Mouse (Mus musculus) hindbrain, postnatal 0 days (tissue): Measurements from ENCODE around the gene Nup62. TPM values are rescaled to one million over a fixed set of nuclear protein-coding genes. Genes with fewer than 3 reads are reported as not detected.

Experiments used
- ATAC-seq: fragments of 200-750 bp; cut with Nextera tagmentation; 2 replicates; pipeline ENCODE4 v1.8.0; 2017; ENCODE audit warnings: mild to moderate bottlenecking, moderate TSS enrichment, moderate library complexity
- DNase-seq: peaks from one replicate; pipeline ENCODE4 v3.0.0-alpha.2; 2015; ENCODE audit warnings: low spot score
- H3K27ac ChIP-seq: fragments of 300-500 bp; sonication (generic); 2 replicates; pipeline ENCODE4 v1.5.1; 2014; ENCODE audit warnings: mild to moderate bottlenecking
- H3K27me3 ChIP-seq: fragments of 300-500 bp; sonication (generic); 2 replicates; pipeline ENCODE4 v1.6.1; 2014; ENCODE audit warnings: low read length, mixed read lengths; ENCODE audit not compliant: insufficient read depth
- H3K36me3 ChIP-seq: fragments of 300-500 bp; sonication (generic); 2 replicates; pipeline ENCODE4 v1.6.1; 2014; ENCODE audit warnings: low read length, mixed read lengths; ENCODE audit not compliant: insufficient read depth
- H3K4me1 ChIP-seq: fragments of 300-500 bp; sonication (generic); 2 replicates; pipeline ENCODE4 v1.6.1; 2014; ENCODE audit warnings: antibody characterized with exemption, low read length, mixed read lengths; ENCODE audit not compliant: insufficient read depth
- H3K4me2 ChIP-seq: fragments of 300-500 bp; sonication (generic); 2 replicates; pipeline ENCODE4 v1.6.1; 2014; ENCODE audit warnings: low read depth, mild to moderate bottlenecking, low read length, moderate library complexity, mixed read lengths
- H3K4me3 ChIP-seq: fragments of 300-500 bp; sonication (generic); 2 replicates; pipeline ENCODE4 v1.5.1; 2014; ENCODE audit warnings: low read length
- H3K9ac ChIP-seq: fragments of 300-500 bp; sonication (generic); replicated peaks from 2 replicates; pipeline ENCODE4 v1.6.1; 2014; ENCODE audit warnings: mild to moderate bottlenecking, low read length, moderate library complexity, mixed read lengths
- H3K9me3 ChIP-seq: fragments of 300-500 bp; sonication (generic); 2 replicates; pipeline ENCODE4 v1.6.1; 2016; ENCODE audit warnings: low read length, mixed read lengths
- CTCF ChIP-seq: IDR thresholded peaks from 2 replicates; pipeline ENCODE4 v1.5.1; 2016; ENCODE audit warnings: antibody characterized with exemption, control low read depth, low read depth
- WGBS: fragments of 180-500 bp; shearing (Covaris S2); extraction: QIAGEN DNeasy Blood & Tissue Kit; methylation state at CpG from one replicate; pipeline ENCODE4 v1.1.7; 2014; 5-methylcytosine and 5-hydroxymethylcytosine counted together
- polyA plus RNA-seq: library from polyadenylated mRNA; unstranded; fragments of >200 nt; fragmentation: Nextera tagmentation; extraction: Ambion mirVana; gene quantifications from 2 replicates; pipeline ENCODE4 v1.2.1, GENCODE M21; 2015
- total RNA-seq: library from RNA; depleted of rRNA; stranded (reverse); fragments of >200 nt; gene quantifications from 2 replicates; pipeline ENCODE4 v1.2.3, GENCODE M21; 2014

Nup62 gene
- total and polyA plus RNA-seq, 2 experiments from 2014 or later: 46.4 to 67.0 TPM

DNA sequence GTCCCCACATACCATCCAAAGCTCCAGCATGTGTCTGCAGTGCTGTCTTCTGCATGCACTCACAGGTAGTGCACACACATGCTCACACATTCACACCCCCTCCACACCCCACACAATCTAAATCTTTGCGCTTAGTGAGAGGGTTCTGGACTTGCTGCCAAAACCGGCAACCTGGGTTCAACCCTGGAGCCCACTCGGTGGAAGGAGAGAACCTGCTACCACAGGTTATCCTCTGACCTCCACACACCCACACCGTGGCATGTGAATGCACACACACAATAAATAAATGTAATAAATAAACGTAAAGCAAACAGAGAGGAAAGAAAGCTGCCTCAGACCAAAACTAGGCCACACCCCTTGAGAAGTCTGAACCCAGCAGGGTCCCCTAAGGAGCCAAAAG, 31.9 kb downstream of the Nup62 start:
- ATAC-seq: no peak
- Histone ChIP-seq H3K4me1 (peaks cover 16% of the 10 kb centered on the region; the same call in 1 of the 2 replicates), H3K9me3 (no peaks in the 10 kb centered on the region), H3K4me3 (peak overlapping the region; percentile 73), H3K27ac (peak overlapping the region; percentile 99; the same call in 1 of the 2 replicates), H3K9ac (peak overlapping the region; percentile 50), H3K4me2 (peak overlapping the region; percentile 82), H3K36me3 (peaks cover 44% of the 10 kb centered on the region), H3K27me3 (no peaks in the 10 kb centered on the region)
- no peak for TF ChIP-seq CTCF
- no peak for DNase-seq
- 79% methylated on average over 5 of the region's 5 CpGs for WGBS

DNA sequence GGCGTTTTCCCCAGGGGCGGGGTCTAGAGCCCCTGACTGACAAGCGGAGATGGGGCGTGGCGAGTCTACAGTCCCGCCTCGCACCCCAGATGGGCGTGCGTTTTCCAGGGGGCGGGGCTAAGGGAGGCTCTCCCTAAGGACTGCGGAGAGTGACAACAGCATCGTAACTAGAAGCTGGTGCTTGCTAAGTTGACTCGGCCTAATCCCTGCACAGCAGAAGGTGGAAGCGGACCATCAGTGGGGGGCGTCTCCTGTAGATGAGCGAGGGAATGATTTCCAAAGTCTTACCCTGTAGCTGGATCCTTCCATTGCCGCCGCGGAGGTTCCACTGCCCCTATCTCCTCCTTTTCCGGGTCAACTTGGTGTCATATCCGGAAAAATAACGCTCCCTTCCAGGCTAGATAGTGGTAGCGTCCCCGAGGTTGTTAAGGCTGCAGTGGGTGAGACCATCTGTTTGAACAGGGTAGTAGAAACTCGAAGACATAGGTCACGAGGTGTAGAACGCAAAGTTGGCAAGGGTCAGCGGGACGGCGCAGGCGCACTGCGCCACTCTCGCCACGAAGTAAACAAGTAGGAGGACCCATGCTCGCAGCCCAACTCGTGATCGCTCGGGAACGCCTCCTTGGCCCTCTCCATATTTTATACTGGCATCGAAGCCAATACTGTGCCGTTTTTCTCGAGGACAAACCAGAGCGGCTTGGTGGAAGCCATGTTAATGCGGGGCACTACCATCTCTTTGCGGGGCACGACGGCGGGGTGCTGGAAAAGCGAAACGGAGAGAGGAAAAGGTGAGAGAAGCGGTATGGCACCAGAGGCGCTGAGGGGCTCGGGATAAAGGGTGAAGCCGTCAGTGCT, 32.9 kb downstream of the Nup62 start, which contains the start of the genes Akt1s1 and Tbc1d17:
Gene Akt1s1 (plus strand): TSS at position 431 of the 855 bp plus-strand sequence.
Gene Tbc1d17 (minus strand): TSS at position 519 of the 855 bp plus-strand sequence.
- peak within 1 kb of the TSS; percentile 99 for H3K27ac ChIP-seq
- DNase-seq: peak; percentile 100
- peaks cover 38% of the 10 kb centered on the region for H3K36me3 ChIP-seq
- no peaks in the 10 kb centered on the region for H3K27me3 ChIP-seq
- no peaks in the 10 kb centered on the region for H3K9me3 ChIP-seq
- TF ChIP-seq CTCF: no peak
- peak within 1 kb of the TSS; percentile 84 for H3K9ac ChIP-seq
- WGBS: under 1% methylated on average over 54 of the region's 54 CpGs
- peak within 1 kb of the TSS; percentile 73 for H3K4me3 ChIP-seq
- peak within 1 kb of the TSS; percentile 83 for H3K4me2 ChIP-seq
- ATAC-seq: peak; percentile 91
- H3K4me1 ChIP-seq: peaks cover 16% of the 10 kb centered on the region; the same call in 1 of the 2 replicates

DNA sequence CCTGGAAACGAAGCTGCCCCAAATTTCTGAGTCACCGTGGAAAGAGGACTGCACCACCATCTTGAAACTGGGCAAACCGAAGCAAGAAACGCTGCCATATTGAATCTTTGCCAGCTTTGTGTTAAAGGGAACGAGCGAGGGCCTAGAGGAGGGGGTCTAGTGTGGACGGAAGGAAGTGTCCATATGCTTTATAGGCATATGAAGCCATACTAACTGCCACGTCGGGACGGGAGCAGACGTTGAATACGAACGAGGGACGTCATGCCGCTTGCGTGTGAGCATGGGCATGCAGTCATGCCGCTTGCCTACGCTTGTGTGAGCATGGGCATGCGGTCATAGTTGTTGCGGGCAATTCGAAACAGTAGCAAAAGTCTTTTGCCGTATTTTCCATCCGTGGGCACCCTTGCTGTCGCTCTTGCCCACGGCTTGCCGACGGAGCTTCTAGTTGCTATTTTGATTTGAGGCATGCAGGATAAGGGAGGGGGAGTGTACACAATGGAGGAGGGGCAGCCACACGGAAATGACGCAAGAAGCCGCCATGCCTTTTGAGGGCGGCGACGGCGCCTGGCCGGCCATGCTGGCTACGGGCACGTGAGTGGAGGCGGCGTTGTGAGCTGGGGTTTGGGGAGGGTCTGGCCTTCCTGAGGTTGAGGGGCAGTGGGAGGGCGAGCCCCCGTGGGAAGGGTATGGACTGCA, 33.7 kb downstream of the Nup62 start:
- no peaks in the 10 kb centered on the region for H3K9me3 ChIP-seq
- H3K4me1 ChIP-seq: peaks cover 16% of the 10 kb centered on the region; the same call in 1 of the 2 replicates
- DNase-seq (peak; percentile 97), ATAC-seq (peak; percentile 77)
- TF ChIP-seq CTCF: no peak
- H3K27ac ChIP-seq: peak overlapping the region; percentile 99
- under 1% methylated on average over 39 of the region's 41 CpGs for WGBS
- H3K36me3 ChIP-seq: peaks cover 30% of the 10 kb centered on the region
- peak overlapping the region; percentile 83 for H3K4me2 ChIP-seq
- H3K27me3 ChIP-seq: no peaks in the 10 kb centered on the region
- H3K9ac ChIP-seq: peak overlapping the region; percentile 84
- H3K4me3 ChIP-seq: peak overlapping the region; percentile 73

DNA sequence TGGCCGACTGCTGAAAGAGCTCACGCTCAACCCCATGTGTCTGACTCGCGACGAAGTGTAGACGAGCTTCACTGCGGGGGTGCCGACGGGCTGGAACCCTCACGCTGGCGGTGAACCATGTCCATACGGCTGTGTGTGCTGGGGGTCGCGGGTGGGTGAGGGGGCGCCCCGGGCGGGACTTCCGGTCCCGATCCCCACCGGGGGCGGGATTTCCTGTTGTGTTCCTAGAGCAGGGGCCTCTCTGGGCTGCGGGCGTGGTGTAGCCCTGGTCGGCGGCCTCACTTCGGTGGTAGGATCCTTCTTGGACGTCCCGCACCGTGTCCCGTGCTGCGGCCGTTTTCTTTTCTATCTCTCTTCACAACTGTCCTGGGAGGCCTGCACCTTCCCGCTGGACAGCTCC, 34.3 kb downstream of the Nup62 start:
- WGBS: under 1% methylated on average over 31 of the region's 33 CpGs

DNA sequence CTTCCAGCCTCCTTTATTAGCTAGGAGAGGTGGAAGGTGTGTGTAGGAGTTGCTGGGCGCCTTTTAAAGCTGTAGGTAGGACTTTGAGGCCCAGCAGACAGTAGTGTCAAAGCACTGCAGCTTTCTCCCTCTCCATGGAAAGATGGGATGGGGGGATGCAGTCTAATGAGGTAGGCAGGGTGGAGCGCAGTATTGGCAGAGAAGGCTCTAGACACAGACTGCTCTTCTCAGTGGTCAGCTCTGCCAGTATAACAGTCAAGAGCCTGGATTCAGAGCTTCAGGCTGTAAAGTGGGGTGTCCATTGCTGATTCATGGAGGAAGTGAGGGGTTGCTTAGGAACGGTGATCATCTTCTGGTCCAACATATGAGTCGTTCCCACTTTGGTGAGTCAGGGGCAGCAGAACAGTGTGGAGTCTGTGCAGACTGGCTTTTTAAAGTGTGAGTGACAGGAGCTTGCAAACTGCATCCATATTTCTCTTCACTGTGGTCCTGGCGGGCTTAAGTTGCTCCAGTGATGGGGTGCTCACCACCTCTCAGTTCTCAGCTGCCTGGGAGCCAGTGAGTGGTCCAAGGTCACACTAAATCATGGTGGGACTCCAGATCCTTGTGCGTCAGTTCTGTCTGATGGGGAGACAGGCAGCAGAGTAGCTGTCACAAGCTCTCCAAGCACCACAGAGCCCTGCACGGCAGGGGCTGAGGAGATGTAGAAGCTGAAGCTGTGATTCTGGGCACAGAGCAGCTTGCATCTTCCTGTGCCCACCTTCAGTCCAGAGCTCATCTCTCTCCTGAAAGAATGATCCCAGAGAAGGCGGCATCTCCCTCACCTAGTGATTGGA, 35.1 kb downstream of the Nup62 start:
- H3K4me2 ChIP-seq: peak overlapping the region; percentile 83
- WGBS: 80% methylated on average over 8 of the region's 8 CpGs
- H3K36me3 ChIP-seq: peaks cover 16% of the 10 kb centered on the region
- no peak for TF ChIP-seq CTCF
- ATAC-seq (no peak), DNase-seq (no peak)
- H3K27me3 ChIP-seq: no peaks in the 10 kb centered on the region
- H3K4me3 ChIP-seq: peak overlapping the region; percentile 73
- H3K9ac ChIP-seq: peak overlapping the region; percentile 84
- H3K27ac ChIP-seq: peak overlapping the region; percentile 99
- H3K9me3 ChIP-seq: no peaks in the 10 kb centered on the region
- peaks cover 22% of the 10 kb centered on the region; the same call in 1 of the 2 replicates for H3K4me1 ChIP-seq

More for the DNA sequence above, 34.3 kb downstream of the Nup62 start:
- H3K36me3 ChIP-seq: peaks cover 24% of the 10 kb centered on the region
- H3K4me1 ChIP-seq: peaks cover 18% of the 10 kb centered on the region; the same call in 1 of the 2 replicates
- peak overlapping the region; percentile 99 for H3K27ac ChIP-seq
- peak overlapping the region; percentile 84 for H3K9ac ChIP-seq
- no peaks in the 10 kb centered on the region for H3K27me3 ChIP-seq
- peak overlapping the region; percentile 73 for H3K4me3 ChIP-seq
- H3K4me2 ChIP-seq: peak overlapping the region; percentile 83
- TF ChIP-seq CTCF: peak; percentile 14; the same call in 1 of the 2 replicates
- no peaks in the 10 kb centered on the region for H3K9me3 ChIP-seq
- ATAC-seq (peak; percentile 46), DNase-seq (peak; percentile 91)
